Mouse (Mus musculus): ENCODE data around the gene Lyrm4. TPM values are rescaled to one million over a fixed set of nuclear protein-coding genes. Genes with fewer than 3 reads are reported as not detected.
"Not testable (repeated sequence)": the region's sequence is repeated elsewhere in the genome, so short reads cannot be mapped to it uniquely, and the experiment has no call there.

Lyrm4 gene
- polyA plus RNA-seq, 1 experiment, result 4.5 TPM

DNA sequence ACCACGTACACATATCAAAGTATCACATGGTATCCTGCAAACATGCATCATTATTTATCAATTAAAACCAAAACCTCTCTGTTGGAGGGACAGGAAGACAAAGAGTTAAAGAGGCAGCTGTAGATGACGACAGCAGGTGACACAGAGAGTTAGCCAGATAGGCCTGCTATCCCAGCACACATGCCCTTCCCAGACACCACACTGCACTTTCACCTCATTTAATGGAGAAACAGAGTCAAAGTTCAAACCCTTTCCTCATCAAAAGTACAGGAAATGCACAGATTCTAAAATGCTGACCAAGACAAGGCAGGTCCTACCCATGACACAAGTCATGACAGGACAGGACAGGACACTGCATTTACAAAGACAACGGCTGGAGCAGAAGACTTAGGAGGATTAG lies 101.7 kb downstream of the Lyrm4 start:
- 74% methylated on average over 3 of the region's 3 CpGs for WGBS
- no peak for TF ChIP-seq CTCF (IDR thresholded peaks at IDR 0.05; ENCODE audit: insufficient read depth, low read length)
- no peak for TF ChIP-seq POLR2A (IDR thresholded peaks at IDR 0.05; ENCODE audit: borderline replicate concordance, extremely low read depth, low read depth, low read length)
- no peak for DNase-seq
- Histone ChIP-seq H3K4me3 (replicated peaks; ENCODE audit: extremely low read depth, low read depth, low read length) (no peak overlapping the region), H3K4me1 (ENCODE audit: control insufficient read depth, insufficient read depth, low read length) (no peaks in the 10 kb centered on the region)

- no peaks in the 10 kb centered on the region for H3K4me1 ChIP-seq (ENCODE audit: control insufficient read depth, insufficient read depth, low read length)
- no peak for TF ChIP-seq POLR2A (IDR thresholded peaks at IDR 0.05; ENCODE audit: borderline replicate concordance, extremely low read depth, low read depth, low read length)
- no peak for TF ChIP-seq CTCF (IDR thresholded peaks at IDR 0.05; ENCODE audit: insufficient read depth, low read length)
- WGBS, result 28% methylated on average over 2 of the region's 2 CpGs
- DNase-seq, result no peak
- no peak overlapping the region for H3K4me3 ChIP-seq (replicated peaks; ENCODE audit: extremely low read depth, low read depth, low read length)
Observed at GRCm38 (mm10) chr13:36009981-36010380, 107.3 kb downstream of the Lyrm4 start.

GRCm38 (mm10) chr13:36000798-36001197 lies 116.5 kb downstream of the Lyrm4 start:
- TF ChIP-seq POLR2A (IDR thresholded peaks at IDR 0.05; ENCODE audit: borderline replicate concordance, extremely low read depth, low read depth, low read length) (no peak), CTCF (IDR thresholded peaks at IDR 0.05; ENCODE audit: insufficient read depth, low read length) (no peak)
- Histone ChIP-seq H3K4me1 (ENCODE audit: control insufficient read depth, insufficient read depth, low read length) (peaks cover 4% of the 10 kb centered on the region; the same call in 1 of the 2 replicates), H3K4me3 (replicated peaks; ENCODE audit: extremely low read depth, low read depth, low read length) (no peak overlapping the region)
- DNase-seq, result no peak
- 67% methylated on average over 1 of the region's 1 CpGs for WGBS

- DNase-seq, result no peak
- peaks cover 11% of the 10 kb centered on the region for H3K4me1 ChIP-seq (ENCODE audit: control insufficient read depth, insufficient read depth, low read length)
- WGBS, result 86% methylated on average over 4 of the region's 4 CpGs
- no peak overlapping the region for H3K4me3 ChIP-seq (replicated peaks; ENCODE audit: extremely low read depth, low read depth, low read length)
- no peak for TF ChIP-seq POLR2A (IDR thresholded peaks at IDR 0.05; ENCODE audit: borderline replicate concordance, extremely low read depth, low read depth, low read length)
- TF ChIP-seq CTCF (IDR thresholded peaks at IDR 0.05; ENCODE audit: insufficient read depth, low read length), result no peak
Observed at GRCm38 (mm10) chr13:35997606-35998005, 119.7 kb downstream of the Lyrm4 start.

GRCm38 (mm10) chr13:35995696-35996426 lies 121.5 kb downstream of the Lyrm4 start:
- no peak for DNase-seq
- 63% methylated on average over 2 of the region's 2 CpGs for WGBS
- H3K4me1 ChIP-seq (ENCODE audit: control insufficient read depth, insufficient read depth, low read length), result peaks cover 11% of the 10 kb centered on the region
- TF ChIP-seq CTCF (IDR thresholded peaks at IDR 0.05; ENCODE audit: insufficient read depth, low read length) (no peak), POLR2A (IDR thresholded peaks at IDR 0.05; ENCODE audit: borderline replicate concordance, extremely low read depth, low read depth, low read length) (no peak)
- no peak overlapping the region for H3K4me3 ChIP-seq (replicated peaks; ENCODE audit: extremely low read depth, low read depth, low read length)

DNA sequence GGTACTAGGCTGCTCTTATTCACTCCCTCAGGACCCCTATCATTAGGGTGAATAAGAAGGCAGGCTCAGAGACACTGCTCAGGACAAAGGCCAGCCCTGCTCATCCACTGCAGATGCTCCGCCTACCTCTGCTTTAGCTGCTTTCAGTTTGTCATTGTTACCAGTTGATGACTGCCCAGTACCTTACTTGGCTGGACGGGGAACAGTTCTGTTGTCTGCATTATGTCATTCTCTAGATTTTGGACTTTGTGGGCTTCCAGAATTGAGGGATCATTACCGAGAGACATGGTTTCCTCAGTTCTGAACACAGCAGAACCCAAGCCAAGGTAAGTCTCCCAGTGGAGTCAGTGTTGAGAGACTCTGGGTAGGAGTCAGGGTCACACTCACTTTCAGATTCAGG lies 122.1 kb downstream of the Lyrm4 start:
- Histone ChIP-seq H3K4me1 (ENCODE audit: control insufficient read depth, insufficient read depth, low read length) (peaks cover 11% of the 10 kb centered on the region), H3K4me3 (replicated peaks; ENCODE audit: extremely low read depth, low read depth, low read length) (no peak overlapping the region)
- no peak for DNase-seq
- TF ChIP-seq CTCF (IDR thresholded peaks at IDR 0.05; ENCODE audit: insufficient read depth, low read length) (no peak), POLR2A (IDR thresholded peaks at IDR 0.05; ENCODE audit: borderline replicate concordance, extremely low read depth, low read depth, low read length) (no peak)
- 78% methylated on average over 3 of the region's 3 CpGs for WGBS

GRCm38 (mm10) chr13:35994067-35994466 lies 123.3 kb downstream of the Lyrm4 start:
- peaks cover 11% of the 10 kb centered on the region for H3K4me1 ChIP-seq (ENCODE audit: control insufficient read depth, insufficient read depth, low read length)
- DNase-seq, result peak; percentile 55
- 27% methylated on average over 8 of the region's 8 CpGs for WGBS

DNA sequence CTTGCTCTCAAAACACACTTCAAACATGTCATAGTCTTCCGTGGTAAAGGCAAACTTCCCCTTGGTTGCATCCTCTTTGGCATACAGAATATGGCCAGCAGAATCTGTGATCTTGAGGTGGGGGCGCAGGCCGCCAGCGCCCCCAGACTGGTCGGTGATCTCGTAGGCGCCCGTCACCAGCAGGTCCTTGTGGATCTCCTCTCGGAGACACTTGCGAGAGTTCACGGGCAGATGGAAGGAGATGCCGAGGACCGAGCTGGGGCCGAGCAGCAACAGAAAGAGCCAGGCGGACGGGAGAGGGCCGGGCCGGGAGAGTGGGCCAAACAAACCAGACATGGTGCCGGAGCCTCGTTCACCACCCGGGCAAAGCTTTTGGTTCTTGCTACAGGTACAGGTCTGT lies 126.1 kb downstream of the Lyrm4 start:
- not testable (repeated sequence) for H3K4me1 ChIP-seq (ENCODE audit: control insufficient read depth, insufficient read depth, low read length); H3K4me3 ChIP-seq (replicated peaks; ENCODE audit: extremely low read depth, low read depth, low read length); DNase-seq
- whole genome bisulfite sequencing, result 97% methylated on average over 19 of the region's 21 CpGs

More at GRCm38 (mm10) chr13:35994067-35994466, 123.3 kb downstream of the Lyrm4 start:
- no peak overlapping the region for H3K4me3 ChIP-seq (replicated peaks; ENCODE audit: extremely low read depth, low read depth, low read length)
- TF ChIP-seq POLR2A (IDR thresholded peaks at IDR 0.05; ENCODE audit: borderline replicate concordance, extremely low read depth, low read depth, low read length) (no peak), CTCF (IDR thresholded peaks at IDR 0.05; ENCODE audit: insufficient read depth, low read length) (no peak)

DNA sequence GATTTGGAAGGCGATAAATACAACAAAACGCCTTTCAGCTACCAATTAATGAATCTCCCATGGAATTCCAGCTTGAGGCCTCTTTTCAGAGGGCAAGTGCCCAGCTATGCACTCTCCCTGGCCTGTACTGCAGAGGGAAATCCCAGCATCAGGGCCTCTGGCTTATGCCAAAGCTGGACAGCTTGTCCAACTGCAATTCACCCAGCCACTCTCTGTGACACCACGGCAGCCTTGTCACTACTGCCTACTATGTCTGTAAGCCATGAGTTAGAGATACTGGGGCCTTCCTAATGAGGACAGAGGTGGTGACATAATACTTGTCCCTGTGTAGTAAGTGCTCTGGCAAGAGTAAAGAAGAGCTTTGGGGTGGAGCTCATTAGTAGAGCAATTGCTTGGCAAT lies 128.0 kb downstream of the Lyrm4 start:
- Histone ChIP-seq H3K4me1 (ENCODE audit: control insufficient read depth, insufficient read depth, low read length) (peaks cover 7% of the 10 kb centered on the region), H3K4me3 (replicated peaks; ENCODE audit: extremely low read depth, low read depth, low read length) (no peak overlapping the region)
- no peak for TF ChIP-seq CTCF (IDR thresholded peaks at IDR 0.05; ENCODE audit: insufficient read depth, low read length)
- TF ChIP-seq POLR2A (IDR thresholded peaks at IDR 0.05; ENCODE audit: borderline replicate concordance, extremely low read depth, low read depth, low read length), result no peak
- no peak for DNase-seq
- 79% methylated on average over 3 of the region's 3 CpGs for WGBS

DNA sequence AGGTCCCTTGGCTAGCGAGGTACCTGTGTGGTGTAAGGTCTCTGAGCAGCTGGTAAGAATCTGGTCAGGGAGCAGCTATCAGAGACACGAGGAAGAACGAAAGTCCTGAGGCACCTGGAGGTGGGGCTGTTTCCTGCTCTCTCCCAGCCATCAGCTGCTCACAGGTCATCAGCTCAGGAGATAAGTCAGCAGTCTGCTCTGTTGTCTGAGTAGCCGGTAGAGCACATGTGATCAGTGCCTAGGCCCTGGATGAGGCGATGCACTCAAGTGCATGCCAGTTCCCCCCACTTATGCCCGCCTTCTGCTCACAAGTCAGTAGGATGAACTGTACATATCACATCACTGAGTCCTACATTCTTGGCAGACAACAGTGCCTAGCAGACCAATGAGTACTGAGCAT lies 134.3 kb downstream of the Lyrm4 start:
- Histone ChIP-seq H3K4me3 (replicated peaks; ENCODE audit: extremely low read depth, low read depth, low read length) (no peak overlapping the region), H3K4me1 (ENCODE audit: control insufficient read depth, insufficient read depth, low read length) (no peaks in the 10 kb centered on the region)
- DNase-seq, result no peak
- TF ChIP-seq CTCF (IDR thresholded peaks at IDR 0.05; ENCODE audit: insufficient read depth, low read length) (no peak), POLR2A (IDR thresholded peaks at IDR 0.05; ENCODE audit: borderline replicate concordance, extremely low read depth, low read depth, low read length) (no peak)
- WGBS, result 82% methylated on average over 6 of the region's 6 CpGs
